Mouse (Mus musculus) erythroid progenitor cell, adult 5-6 weeks (primary cell): ENCODE data around the gene Dnah10. TPM values are rescaled to one million over a fixed set of nuclear protein-coding genes. Genes with fewer than 3 reads are reported as not detected.

ENCODE experiments used
- ATAC-seq: replicated peaks from 2 replicates; pipeline ENCODE4 v1.8.0; 2016; ENCODE audit warnings: moderate number of reproducible peaks, mild to moderate bottlenecking, moderate TSS enrichment, inconsistent platforms; ENCODE audit not compliant: poor library complexity, low FRiP score, severe bottlenecking
- total RNA-seq, 2 experiments: library from RNA; stranded (forward) in 1 of 2; stranded (reverse) in 1 of 2; fragments of 150-400 nt in 1 of 2; fragments of 186-747, 209-891 nt in 1 of 2; gene quantifications; 2 replicates each; pipeline versions ENCODE4 v1.2.3 to v1.2.4; 2015 to 2017; ENCODE audit warnings: low replicate concordance in 2 of 2

Dnah10 gene
- total RNA-seq, 2 experiments from 2014 or later: under 0.01 TPM; not detected in 1

GRCm38 (mm10) chr5:124862013-124862866, 137.4 kb downstream of the Dnah10 start, which contains the start of the genes Ccdc92 and Zfp664:
TSS of gene Ccdc92 (minus strand) at chr5:124862424.
TSS of gene Zfp664 (plus strand) at chr5:124862691.
- peak; percentile 93 for ATAC-seq

GRCm38 (mm10) chr5:124862871-124863741, 138.2 kb downstream of the Dnah10 start:
- no peak for ATAC-seq

GRCm38 (mm10) chr5:124868981-124869380, 144.1 kb downstream of the Dnah10 start:
- no peak for ATAC-seq

GRCm38 (mm10) chr5:124872033-124872432, 147.1 kb downstream of the Dnah10 start:
- ATAC-seq: no peak

GRCm38 (mm10) chr5:124873096-124873495, 148.2 kb downstream of the Dnah10 start:
- ATAC-seq: no peak

GRCm38 (mm10) chr5:124873890-124874601, 149.2 kb downstream of the Dnah10 start:
- ATAC-seq: no peak

- ATAC-seq: no peak
Observed at GRCm38 (mm10) chr5:124879251-124879650, 154.4 kb downstream of the Dnah10 start.

- ATAC-seq: no peak
Observed at GRCm38 (mm10) chr5:124879801-124880200, 154.9 kb downstream of the Dnah10 start.

- no peak for ATAC-seq
Observed at GRCm38 (mm10) chr5:124883877-124884276, 159.0 kb downstream of the Dnah10 start.

Other genes starting within 250 kb of the Dnah10 start
- gene Rilpl2, start 246.7 kb upstream of the Dnah10 start, total RNA-seq (2015; ENCODE audit: low replicate concordance): 7.1 and 7.9 TPM in 2 replicates
- gene Rilpl2, start 246.7 kb upstream of the Dnah10 start, total RNA-seq (2017; ENCODE audit: low replicate concordance): 5.3 and 7.0 TPM in 2 replicates
- 1.7 and 7.9 TPM in 2 replicates for gene Snrnp35, start 242.0 kb upstream of the Dnah10 start, total RNA-seq (2015; ENCODE audit: low replicate concordance)
- gene Snrnp35, start 242.0 kb upstream of the Dnah10 start, total RNA-seq (2017; ENCODE audit: low replicate concordance): 9.0 TPM in 1 of 2 replicates, not detected in the other
- gene Rilpl1, start 193.7 kb upstream of the Dnah10 start, total RNA-seq (2015; ENCODE audit: low replicate concordance): not detected in 2 replicates
- not detected in 2 replicates for gene Rilpl1, start 193.7 kb upstream of the Dnah10 start, total RNA-seq (2017; ENCODE audit: low replicate concordance)
- 454 and 638 TPM in 2 replicates for gene Tmed2, start 184.4 kb upstream of the Dnah10 start, total RNA-seq (2015; ENCODE audit: low replicate concordance)
- 524 and 584 TPM in 2 replicates for gene Tmed2, start 184.4 kb upstream of the Dnah10 start, total RNA-seq (2017; ENCODE audit: low replicate concordance)
- 5.8 and 9.6 TPM in 2 replicates for gene Ddx55, start 172.2 kb upstream of the Dnah10 start, total RNA-seq (2015; ENCODE audit: low replicate concordance)
- 5.0 and 10.5 TPM in 2 replicates for gene Ddx55, start 172.2 kb upstream of the Dnah10 start, total RNA-seq (2017; ENCODE audit: low replicate concordance)
- gene Eif2b1, start 146.0 kb upstream of the Dnah10 start, total RNA-seq (2015; ENCODE audit: low replicate concordance): 17.7 and 21.0 TPM in 2 replicates
- gene Eif2b1, start 146.0 kb upstream of the Dnah10 start, total RNA-seq (2017; ENCODE audit: low replicate concordance): 7.8 and 15.2 TPM in 2 replicates
- 6.1 and 20.5 TPM in 2 replicates for gene Gtf2h3, start 145.9 kb upstream of the Dnah10 start, total RNA-seq (2015; ENCODE audit: low replicate concordance)
- gene Gtf2h3, start 145.9 kb upstream of the Dnah10 start, total RNA-seq (2017; ENCODE audit: low replicate concordance): 4.7 and 16.6 TPM in 2 replicates
- gene Atp6v0a2, start 96.5 kb upstream of the Dnah10 start, total RNA-seq (2015; ENCODE audit: low replicate concordance): 3.8 and 7.2 TPM in 2 replicates
- gene Atp6v0a2, start 96.5 kb upstream of the Dnah10 start, total RNA-seq (2017; ENCODE audit: low replicate concordance): 7.6 and 8.5 TPM in 2 replicates
- gene Ccdc92, start 137.3 kb downstream of the Dnah10 start, total RNA-seq (2015; ENCODE audit: low replicate concordance): 1.3 TPM in 1 of 2 replicates, not detected in the other
- gene Ccdc92, start 137.3 kb downstream of the Dnah10 start, total RNA-seq (2017; ENCODE audit: low replicate concordance): 0.68 and 1.8 TPM in 2 replicates
- gene Zfp664, start 137.6 kb downstream of the Dnah10 start, total RNA-seq (2015; ENCODE audit: low replicate concordance): 4.2 and 9.0 TPM in 2 replicates
- gene Zfp664, start 137.6 kb downstream of the Dnah10 start, total RNA-seq (2017; ENCODE audit: low replicate concordance): 7.3 and 12.5 TPM in 2 replicates